In the genomic region with DNA sequence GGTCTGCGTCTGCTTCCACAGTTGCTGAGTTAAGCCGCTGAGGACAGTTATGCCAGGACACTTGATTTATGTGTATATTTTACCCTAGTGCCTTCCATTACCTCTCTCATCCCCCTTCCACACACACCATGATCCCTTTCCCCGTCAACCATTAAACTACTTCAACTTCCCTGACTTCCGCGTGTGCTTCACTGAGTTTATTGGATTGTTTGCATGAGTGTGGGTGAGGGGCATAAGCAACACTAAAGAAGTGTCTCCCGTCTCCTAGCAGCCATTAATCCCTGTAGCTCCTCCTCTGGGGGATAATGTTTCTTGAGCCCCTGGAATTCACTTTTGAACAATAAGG, we compare ENCODE assay signal across 18 mouse cellular contexts. TPM values are rescaled to one million over a fixed set of nuclear protein-coding genes. Genes with fewer than 3 reads are reported as not detected.
A peak's percentile ranks its signal among the peaks of the same experiment; 100 is the strongest.
DNase-seq lines count a peak whose midpoint lies in the region; ATAC-seq and TF ChIP-seq lines count a peak whose summit lies in the region.
"Had no signal": no experiment of that assay in that cellular context is flagged by ENCODE, and none has a peak within 500 bp of the region (broad histone marks: within the 10 kb centered on the region; RNA-seq: fewer than 3 reads in every experiment).

No protein-coding gene starts in this region.

- H3K27ac ChIP-seq in kidney, embryonic 14.5 days (ENCODE audit: low read depth, low read length): peak overlapping the region; percentile 6; the same call in 1 of the 2 replicates
- peak overlapping the region; percentile 85 for H3K27ac ChIP-seq in intestine, embryonic 15.5 days
- H3K27ac ChIP-seq in liver, postnatal 0 days (ENCODE audit: low read depth): peak overlapping the region; percentile 75
- H3K27ac ChIP-seq: forebrain, embryonic 15.5 days; heart, embryonic 13.5 days; hindbrain, postnatal 0 days had no signal

- TF ChIP-seq EP300 in liver, postnatal 0 days (IDR thresholded peaks at IDR 0.05; ENCODE audit: low read depth): no peak

- no peak for DNase-seq in kidney, adult 8-10 months
- peak; percentile 15 for DNase-seq in R1 (ENCODE audit: low read depth, low spot score)
- DNase-seq in liver, postnatal 0 days: no peak
- no peak for DNase-seq in cerebellum, adult 11 months
- DNase-seq in adrenal gland, postnatal 10 days: no peak
- DNase-seq: adrenal gland, postnatal 36 days; B cell, adult 2 months; cerebellum, adult 9-10 months; heart, postnatal 4 days; lung, postnatal 10 days; right cerebral cortex, postnatal 25 days had no signal

- no peak overlapping the region for H3K9ac ChIP-seq in kidney, embryonic 14.5 days (ENCODE audit: low read depth, low read length)
- H3K9ac ChIP-seq in intestine, embryonic 15.5 days: no peak overlapping the region
- peak overlapping the region; percentile 17; the same call in 1 of the 2 replicates for H3K9ac ChIP-seq in liver, postnatal 0 days (replicated peaks)
- H3K9ac ChIP-seq: forebrain, embryonic 15.5 days; heart, embryonic 13.5 days had no signal

- H3K27me3 ChIP-seq in kidney, embryonic 14.5 days (ENCODE audit: control insufficient read depth, insufficient read depth, low read length): no peaks in the 10 kb centered on the region
- H3K27me3 ChIP-seq in intestine, embryonic 15.5 days (replicated peaks): no peaks in the 10 kb centered on the region
- H3K27me3 ChIP-seq in liver, postnatal 0 days (ENCODE audit: insufficient read depth, low read length): no peaks in the 10 kb centered on the region
- H3K27me3 ChIP-seq: forebrain, embryonic 15.5 days; heart, embryonic 13.5 days; megakaryocyte, embryonic 14.5 days had no signal

- WGBS in kidney, embryonic 14.5 days: 25% methylated on average over 6 of the region's 6 CpGs
- WGBS in intestine, embryonic 15.5 days: 18% methylated on average over 6 of the region's 6 CpGs
- WGBS in liver, postnatal 0 days (ENCODE audit: insufficient replicate concordance): 72% methylated on average over 6 of the region's 6 CpGs

- H3K4me2 ChIP-seq in kidney, embryonic 14.5 days (replicated peaks; ENCODE audit: low read depth, low read length): no peak overlapping the region
- peak overlapping the region; percentile 32; the same call in 1 of the 2 replicates for H3K4me2 ChIP-seq in intestine, embryonic 15.5 days (replicated peaks)
- H3K4me2 ChIP-seq in liver, postnatal 0 days (ENCODE audit: low read depth, low read length): peak overlapping the region; percentile 41
- H3K4me2 ChIP-seq: forebrain, embryonic 15.5 days; heart, embryonic 13.5 days had no signal

- no peak for TF ChIP-seq CTCF in liver, postnatal 0 days (IDR thresholded peaks at IDR 0.05; ENCODE audit: low read depth)

- no peaks in the 10 kb centered on the region for H3K9me3 ChIP-seq in kidney, embryonic 14.5 days (ENCODE audit: control insufficient read depth, low read length)
- no peaks in the 10 kb centered on the region for H3K9me3 ChIP-seq in intestine, embryonic 15.5 days
- H3K9me3 ChIP-seq in liver, postnatal 0 days (ENCODE audit: low read length): no peaks in the 10 kb centered on the region
- H3K9me3 ChIP-seq: forebrain, embryonic 15.5 days; heart, embryonic 13.5 days; megakaryocyte, embryonic 14.5 days had no signal

- H3K36me3 ChIP-seq in kidney, embryonic 14.5 days (ENCODE audit: control insufficient read depth, insufficient read depth, low read length): no peaks in the 10 kb centered on the region
- 0 out of 2 replicates have a peak, but pooled peaks cover 5% of the 10 kb centered on the region for H3K36me3 ChIP-seq in intestine, embryonic 15.5 days
- peaks cover 8% of the 10 kb centered on the region for H3K36me3 ChIP-seq in liver, postnatal 0 days (replicated peaks; ENCODE audit: insufficient read depth, low read length)

- ATAC-seq in kidney, embryonic 14.5 days (ENCODE audit: low FRiP score, low TSS enrichment): peak; percentile 64; the same call in 1 of the 2 replicates
- no peak; the same call in 1 of the 2 replicates for ATAC-seq in intestine, embryonic 15.5 days
- peak; percentile 69 for ATAC-seq in liver, postnatal 0 days
- ATAC-seq: activated CD4-positive, CD25-positive, alpha-beta regulatory T cell, adult 4 months; forebrain, embryonic 15.5 days; hindbrain, postnatal 0 days had no signal

- no peak overlapping the region for H3K4me3 ChIP-seq in kidney, embryonic 14.5 days (ENCODE audit: low read length)
- no peak overlapping the region for H3K4me3 ChIP-seq in intestine, embryonic 15.5 days (replicated peaks)
- no peak overlapping the region for H3K4me3 ChIP-seq in liver, postnatal 0 days (ENCODE audit: low read depth, low read length)
- H3K4me3 ChIP-seq: forebrain, embryonic 15.5 days; heart, embryonic 13.5 days; megakaryocyte, embryonic 14.5 days had no signal

- peaks cover 9% of the 10 kb centered on the region for H3K4me1 ChIP-seq in kidney, embryonic 14.5 days (ENCODE audit: control insufficient read depth, insufficient read depth, low read length)
- peaks cover 8% of the 10 kb centered on the region; the same call in 1 of the 2 replicates for H3K4me1 ChIP-seq in intestine, embryonic 15.5 days (replicated peaks)
- peaks cover 6% of the 10 kb centered on the region; the same call in 1 of the 2 replicates for H3K4me1 ChIP-seq in liver, postnatal 0 days (ENCODE audit: insufficient read depth)
- H3K4me1 ChIP-seq: forebrain, embryonic 15.5 days had no signal

RNA-seq across cellular contexts. Expression of a gene that starts 28.6 kb away (rescaled TPM):
- polyA plus RNA-seq in kidney, embryonic 14.5 days (2014; fragmentation: Nextera tagmentation; extraction: Ambion mirVana): 8.4 and 13.4 TPM in 2 replicates
- polyA plus RNA-seq in intestine, embryonic 15.5 days (2015; fragmentation: Nextera tagmentation; extraction: Ambion mirVana): 13.2 and 13.5 TPM in 2 replicates
- 3.5 and 4.2 TPM in 2 replicates for polyA plus RNA-seq in liver, postnatal 0 days (2015; fragmentation: Nextera tagmentation; extraction: Ambion mirVana)
- total RNA-seq in adrenal gland, postnatal 10 days (2021): 10 to 100 TPM; 57.2 to 76.6 TPM

RNA-seq across cellular contexts. Expression of a gene that starts 28.6 kb away (rescaled TPM):
- polyA plus RNA-seq in kidney, embryonic 14.5 days (2014; fragmentation: Nextera tagmentation; extraction: Ambion mirVana): 5.4 and 10.8 TPM in 2 replicates
- 8.4 and 8.8 TPM in 2 replicates for polyA plus RNA-seq in intestine, embryonic 15.5 days (2015; fragmentation: Nextera tagmentation; extraction: Ambion mirVana)
- polyA plus RNA-seq in liver, postnatal 0 days (2015; fragmentation: Nextera tagmentation; extraction: Ambion mirVana): 1.3 TPM in 2 replicates
- 10 to 100 TPM; 26.1 to 29.8 TPM for total RNA-seq in adrenal gland, postnatal 10 days (2021)

Comparison
In these comparisons a context has a peak if more than half of its experiments do, and no peak if none do; other contexts are left out.
1. H3K27ac ChIP-seq: peak in every context shown above with its lines; median percentile 85 in intestine, embryonic 15.5 days; 75 in liver, postnatal 0 days; 6 in kidney, embryonic 14.5 days.